Mouse (Mus musculus): ENCODE data around the gene Nr2f2. TPM values are rescaled to one million over a fixed set of nuclear protein-coding genes. Genes with fewer than 3 reads are reported as not detected.

Nr2f2 gene
- polyA plus RNA-seq, 1 experiment from 2014 or later = 55.5 TPM

- WGBS = 2% methylated on average over 26 of the region's 37 CpGs
- peak overlapping the region; percentile 40; the same call in 1 of the 2 replicates for H3K27ac ChIP-seq (replicated peaks; ENCODE audit: low read depth, low read length)
Observed at GRCm38 (mm10) chr7:70369061-70369730, 2.7 kb upstream of the Nr2f2 start.

GRCm38 (mm10) chr7:70368751-70369060 is 2.2 kb upstream of the Nr2f2 start:
- peak overlapping the region; percentile 36; the same call in 1 of the 2 replicates for H3K4me3 ChIP-seq (ENCODE audit: low read depth, low read length)
- H3K27me3 ChIP-seq (replicated peaks; ENCODE audit: control insufficient read depth, insufficient read depth, low read length) = peaks cover 62% of the 10 kb centered on the region
- H3K27ac ChIP-seq (replicated peaks; ENCODE audit: low read depth, low read length) = peak overlapping the region; percentile 40; the same call in 1 of the 2 replicates
- ATAC-seq (ENCODE audit: low read depth) = no peak; the same call in 1 of the 2 replicates
- 0 out of 2 replicates have a peak overlapping the region, but pooled peaks have one; percentile 56 for H3K9ac ChIP-seq (ENCODE audit: low read depth, low read length)
- WGBS = 33% methylated on average over 3 of the region's 4 CpGs
- DNase-seq (ENCODE audit: low spot score) = no peak
- H3K9me3 ChIP-seq (ENCODE audit: control insufficient read depth, low read length) = no peaks in the 10 kb centered on the region
- no peaks in the 10 kb centered on the region for H3K36me3 ChIP-seq (ENCODE audit: control insufficient read depth, insufficient read depth, low read length)
- H3K4me2 ChIP-seq (ENCODE audit: low read depth, low read length) = peak overlapping the region; percentile 58
- H3K4me1 ChIP-seq (ENCODE audit: control insufficient read depth, insufficient read depth, low read length) = no peaks in the 10 kb centered on the region; the same call in 1 of the 2 replicates

More at GRCm38 (mm10) chr7:70369061-70369730, 2.7 kb upstream of the Nr2f2 start:
- Histone ChIP-seq H3K27me3 (replicated peaks; ENCODE audit: control insufficient read depth, insufficient read depth, low read length) (peaks cover 60% of the 10 kb centered on the region), H3K4me1 (ENCODE audit: control insufficient read depth, insufficient read depth, low read length) (no peaks in the 10 kb centered on the region; the same call in 1 of the 2 replicates), H3K4me2 (ENCODE audit: low read depth, low read length) (peak overlapping the region; percentile 58), H3K4me3 (ENCODE audit: low read depth, low read length) (peak overlapping the region; percentile 36), H3K9me3 (ENCODE audit: control insufficient read depth, low read length) (no peaks in the 10 kb centered on the region), H3K9ac (ENCODE audit: low read depth, low read length) (peak overlapping the region; percentile 56), H3K36me3 (ENCODE audit: control insufficient read depth, insufficient read depth, low read length) (no peaks in the 10 kb centered on the region)
- DNase-seq (ENCODE audit: low spot score) (peak; percentile 39), ATAC-seq (ENCODE audit: low read depth) (no peak)

- H3K4me3 ChIP-seq (ENCODE audit: low read depth, low read length) = no peak overlapping the region
- no peak overlapping the region for H3K9ac ChIP-seq (ENCODE audit: low read depth, low read length)
- no peak overlapping the region for H3K27ac ChIP-seq (replicated peaks; ENCODE audit: low read depth, low read length)
- ATAC-seq (ENCODE audit: low read depth) = no peak
- DNase-seq (ENCODE audit: low spot score) = no peak
- peaks cover 65% of the 10 kb centered on the region for H3K27me3 ChIP-seq (replicated peaks; ENCODE audit: control insufficient read depth, insufficient read depth, low read length)
- no peaks in the 10 kb centered on the region; the same call in 1 of the 2 replicates for H3K4me1 ChIP-seq (ENCODE audit: control insufficient read depth, insufficient read depth, low read length)
- WGBS = 39% methylated on average over 6 of the region's 6 CpGs
- no peaks in the 10 kb centered on the region for H3K9me3 ChIP-seq (ENCODE audit: control insufficient read depth, low read length)
- H3K4me2 ChIP-seq (ENCODE audit: low read depth, low read length) = peak overlapping the region; percentile 58
- no peaks in the 10 kb centered on the region for H3K36me3 ChIP-seq (ENCODE audit: control insufficient read depth, insufficient read depth, low read length)
Observed at GRCm38 (mm10) chr7:70368268-70368655, 1.7 kb upstream of the Nr2f2 start.

DNA sequence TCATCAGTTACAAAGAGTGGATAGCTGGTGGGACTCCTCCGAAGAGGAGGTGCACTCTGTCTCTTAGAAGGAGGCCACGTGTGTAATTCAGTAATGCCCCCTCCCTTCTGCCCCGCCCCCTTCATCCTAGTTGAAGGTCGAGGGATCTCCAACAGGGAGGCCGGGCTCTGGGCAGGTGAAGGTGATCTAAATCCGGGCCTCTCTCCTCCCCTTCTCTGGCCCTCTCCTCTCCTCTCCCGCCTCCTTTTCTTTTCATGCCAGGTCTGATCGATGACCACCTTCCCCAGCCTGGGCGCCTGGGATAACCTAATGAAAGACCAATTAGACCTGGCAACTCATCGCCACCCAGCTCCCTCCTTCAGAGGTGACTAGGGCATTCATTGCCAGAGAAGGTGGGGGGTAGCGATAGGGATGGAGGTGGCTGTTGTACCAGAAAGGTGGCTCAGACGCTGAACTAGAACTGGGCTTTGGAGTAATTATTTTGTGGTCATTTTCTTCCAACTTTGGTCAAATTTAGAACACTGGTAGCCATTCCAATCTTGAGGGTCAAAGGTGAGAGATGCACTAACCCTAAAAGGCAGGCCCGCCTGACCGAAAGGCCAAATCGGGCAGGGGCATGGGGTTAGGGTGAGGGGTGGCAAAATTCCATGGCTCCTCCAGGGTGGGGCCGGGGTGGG is 1.2 kb upstream of the Nr2f2 start:
- WGBS = 25% methylated on average over 16 of the region's 16 CpGs
- no peak for DNase-seq (ENCODE audit: low spot score)
- peaks cover 62% of the 10 kb centered on the region for H3K27me3 ChIP-seq (replicated peaks; ENCODE audit: control insufficient read depth, insufficient read depth, low read length)

DNA sequence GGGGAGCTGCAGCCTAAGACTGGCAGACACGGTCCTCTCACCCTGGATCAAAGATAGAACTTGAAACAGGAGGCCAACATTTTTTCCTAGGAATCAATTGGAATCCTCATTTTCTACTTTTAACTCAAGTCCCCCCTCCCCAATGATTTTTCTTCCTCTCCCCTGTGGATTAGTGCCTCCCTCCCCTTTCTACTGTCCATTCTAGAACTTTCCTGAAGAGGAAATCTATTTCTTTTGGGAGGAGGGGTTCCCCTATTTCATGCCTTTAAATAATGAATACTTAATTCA is 217 bp upstream of the Nr2f2 start:
- Histone ChIP-seq H3K4me3 (ENCODE audit: low read depth, low read length) (peak overlapping the region; percentile 51), H3K9me3 (ENCODE audit: control insufficient read depth, low read length) (no peaks in the 10 kb centered on the region), H3K4me1 (ENCODE audit: control insufficient read depth, insufficient read depth, low read length) (no peaks in the 10 kb centered on the region; the same call in 1 of the 2 replicates), H3K36me3 (ENCODE audit: control insufficient read depth, insufficient read depth, low read length) (no peaks in the 10 kb centered on the region), H3K27me3 (replicated peaks; ENCODE audit: control insufficient read depth, insufficient read depth, low read length) (peaks cover 58% of the 10 kb centered on the region), H3K27ac (replicated peaks; ENCODE audit: low read depth, low read length) (peak overlapping the region; percentile 89), H3K4me2 (ENCODE audit: low read depth, low read length) (peak overlapping the region; percentile 58), H3K9ac (ENCODE audit: low read depth, low read length) (peak overlapping the region; percentile 74)
- ATAC-seq (ENCODE audit: low read depth) = no peak
- WGBS = 0% methylated on average over 1 of the region's 1 CpGs
- DNase-seq (ENCODE audit: low spot score) = no peak

More for the DNA sequence above, 1.2 kb upstream of the Nr2f2 start:
- Histone ChIP-seq H3K4me1 (ENCODE audit: control insufficient read depth, insufficient read depth, low read length) (no peaks in the 10 kb centered on the region; the same call in 1 of the 2 replicates), H3K27ac (replicated peaks; ENCODE audit: low read depth, low read length) (no peak overlapping the region), H3K9ac (ENCODE audit: low read depth, low read length) (0 out of 2 replicates have a peak overlapping the region, but pooled peaks have one; percentile 10), H3K36me3 (ENCODE audit: control insufficient read depth, insufficient read depth, low read length) (no peaks in the 10 kb centered on the region), H3K9me3 (ENCODE audit: control insufficient read depth, low read length) (no peaks in the 10 kb centered on the region), H3K4me2 (ENCODE audit: low read depth, low read length) (peak overlapping the region; percentile 58), H3K4me3 (ENCODE audit: low read depth, low read length) (peak overlapping the region; percentile 51; the same call in 1 of the 2 replicates)
- ATAC-seq (ENCODE audit: low read depth) = no peak

GRCm38 (mm10) chr7:70365401-70365811 is 1.1 kb downstream of the Nr2f2 start:
- H3K4me2 ChIP-seq (ENCODE audit: low read depth, low read length) = peak overlapping the region; percentile 58
- H3K4me3 ChIP-seq (ENCODE audit: low read depth, low read length) = peak overlapping the region; percentile 51
- DNase-seq (ENCODE audit: low spot score) = peak; percentile 45
- H3K4me1 ChIP-seq (ENCODE audit: control insufficient read depth, insufficient read depth, low read length) = no peaks in the 10 kb centered on the region; the same call in 1 of the 2 replicates
- H3K36me3 ChIP-seq (ENCODE audit: control insufficient read depth, insufficient read depth, low read length) = no peaks in the 10 kb centered on the region
- peaks cover 45% of the 10 kb centered on the region for H3K27me3 ChIP-seq (replicated peaks; ENCODE audit: control insufficient read depth, insufficient read depth, low read length)
- peak overlapping the region; percentile 74 for H3K9ac ChIP-seq (ENCODE audit: low read depth, low read length)
- under 1% methylated on average over 17 of the region's 17 CpGs for WGBS
- H3K9me3 ChIP-seq (ENCODE audit: control insufficient read depth, low read length) = no peaks in the 10 kb centered on the region
- H3K27ac ChIP-seq (replicated peaks; ENCODE audit: low read depth, low read length) = peak overlapping the region; percentile 89
- no peak for ATAC-seq (ENCODE audit: low read depth)

DNA sequence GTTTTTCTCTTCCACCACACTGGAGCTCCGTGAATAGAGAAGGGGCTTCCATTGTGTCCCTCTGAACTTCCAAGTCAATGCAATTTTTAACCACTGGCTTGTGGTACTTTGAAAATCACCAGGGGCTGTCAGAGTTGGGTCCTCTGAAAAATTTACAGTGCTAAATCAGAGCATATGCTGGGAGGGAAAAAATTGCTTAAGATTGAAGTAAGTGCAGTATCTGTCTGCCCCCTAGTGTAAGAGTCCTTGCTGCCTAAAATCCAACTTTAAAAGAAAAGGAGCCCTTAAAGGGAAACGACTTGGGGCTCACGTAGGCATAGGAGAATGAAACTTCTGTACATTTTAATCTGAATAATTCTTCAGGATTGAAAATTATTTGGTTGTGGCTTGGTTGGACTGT is 1.7 kb downstream of the Nr2f2 start:
- Histone ChIP-seq H3K27ac (replicated peaks; ENCODE audit: low read depth, low read length) (peak overlapping the region; percentile 89), H3K4me2 (ENCODE audit: low read depth, low read length) (peak overlapping the region; percentile 58), H3K9me3 (ENCODE audit: control insufficient read depth, low read length) (no peaks in the 10 kb centered on the region), H3K27me3 (replicated peaks; ENCODE audit: control insufficient read depth, insufficient read depth, low read length) (peaks cover 40% of the 10 kb centered on the region), H3K4me1 (ENCODE audit: control insufficient read depth, insufficient read depth, low read length) (no peaks in the 10 kb centered on the region; the same call in 1 of the 2 replicates), H3K36me3 (ENCODE audit: control insufficient read depth, insufficient read depth, low read length) (no peaks in the 10 kb centered on the region), H3K4me3 (ENCODE audit: low read depth, low read length) (peak overlapping the region; percentile 51), H3K9ac (ENCODE audit: low read depth, low read length) (peak overlapping the region; percentile 74)
- WGBS = 0% methylated on average over 3 of the region's 3 CpGs
- no peak for ATAC-seq (ENCODE audit: low read depth)
- peak; percentile 92 for DNase-seq (ENCODE audit: low spot score)

DNA sequence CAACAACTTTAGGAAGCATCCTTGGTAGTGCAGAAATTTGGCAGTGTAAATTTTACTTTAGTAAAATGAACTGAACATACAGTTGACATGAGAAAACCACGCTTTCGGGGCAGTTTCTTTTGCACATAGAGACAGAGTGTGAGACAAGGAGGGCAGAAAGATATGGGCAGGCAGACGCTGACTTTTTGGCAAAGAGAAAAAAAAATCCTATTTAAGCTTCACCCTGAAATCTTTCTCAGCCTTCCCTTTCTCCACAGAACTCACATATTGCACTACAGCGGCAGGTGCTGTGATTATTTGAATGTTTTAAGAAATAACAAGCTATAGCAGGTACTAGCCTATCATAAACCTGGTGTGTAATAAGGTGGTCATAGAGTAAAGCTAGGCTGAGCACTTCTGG is 3.2 kb downstream of the Nr2f2 start:
- DNase-seq (ENCODE audit: low spot score) = no peak
- peak overlapping the region; percentile 86 for H3K4me2 ChIP-seq (ENCODE audit: low read depth, low read length)
- 48% methylated on average over 4 of the region's 4 CpGs for WGBS
- H3K9me3 ChIP-seq (ENCODE audit: control insufficient read depth, low read length) = no peaks in the 10 kb centered on the region
- H3K27ac ChIP-seq (replicated peaks; ENCODE audit: low read depth, low read length) = 0 out of 2 replicates have a peak overlapping the region, but pooled peaks have one; percentile 24
- no peak for ATAC-seq (ENCODE audit: low read depth)
- H3K4me1 ChIP-seq (ENCODE audit: control insufficient read depth, insufficient read depth, low read length) = no peaks in the 10 kb centered on the region
- peaks cover 29% of the 10 kb centered on the region for H3K27me3 ChIP-seq (replicated peaks; ENCODE audit: control insufficient read depth, insufficient read depth, low read length)
- peak overlapping the region; percentile 20 for H3K4me3 ChIP-seq (ENCODE audit: low read depth, low read length)
- H3K36me3 ChIP-seq (ENCODE audit: control insufficient read depth, insufficient read depth, low read length) = no peaks in the 10 kb centered on the region
- H3K9ac ChIP-seq (ENCODE audit: low read depth, low read length) = peak overlapping the region; percentile 38
